Mouse (Mus musculus): ENCODE results near the gene Olfr243. TPM values are rescaled to one million over a fixed set of nuclear protein-coding genes. Genes with fewer than 3 reads are reported as not detected.
"Not testable (repeated sequence)": the region's sequence is repeated elsewhere in the genome, so short reads cannot be mapped to it uniquely, and the experiment has no call there.

The Olfr243 gene
- polyA plus RNA-seq (2012; rRNA removed), result not detected in 2 replicates

DNA sequence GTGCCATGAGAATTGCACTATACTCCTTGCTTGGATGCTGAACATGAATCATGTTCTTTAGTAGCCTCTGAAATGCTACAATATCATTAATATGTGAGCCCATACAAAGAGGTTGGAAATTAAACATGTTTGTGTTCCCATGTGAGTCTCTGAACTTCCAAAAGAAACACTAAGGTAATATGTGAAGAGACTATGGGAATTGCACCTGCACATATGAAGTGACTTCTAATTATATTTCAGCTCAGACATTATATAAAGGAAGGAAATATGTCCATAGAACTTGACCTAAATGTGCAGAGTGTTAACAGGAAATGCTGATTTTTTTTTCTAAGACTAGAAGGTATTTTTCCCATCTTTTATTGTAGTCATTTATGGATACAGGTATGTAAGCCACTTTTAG, at the start of gene Olfr243:
Olfr243 (plus strand) TSS at position 301 of the 400 bp plus-strand sequence.
- no peak for DNase-seq (ENCODE audit: extremely low spot score in 1 of 2, low spot score in 1 of 2)

DNA sequence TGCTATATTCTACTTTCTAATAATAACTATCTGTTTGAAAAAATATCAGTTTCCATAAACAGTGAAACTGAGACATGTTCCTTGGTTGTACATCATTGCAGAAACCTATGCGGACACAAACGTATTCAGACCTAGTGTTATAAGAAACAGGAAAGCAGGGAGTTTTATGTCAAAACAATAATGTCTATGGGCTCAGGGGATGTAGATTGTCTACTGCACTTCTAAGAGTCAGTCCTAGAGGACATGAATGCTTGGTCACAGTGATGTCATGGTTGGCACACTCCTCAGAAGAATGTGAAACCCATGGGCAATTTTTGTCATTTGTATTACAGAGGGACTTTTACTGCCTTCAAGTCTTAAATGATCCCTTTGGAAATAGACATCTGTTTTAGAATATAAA, 43.4 kb upstream of the Olfr243 start, which contains the start of gene Olfr624:
Olfr624 (minus strand) TSS at position 101 of the 400 bp plus-strand sequence.
- DNase-seq (ENCODE audit: extremely low spot score in 1 of 2, low spot score in 1 of 2), result no peak

DNA sequence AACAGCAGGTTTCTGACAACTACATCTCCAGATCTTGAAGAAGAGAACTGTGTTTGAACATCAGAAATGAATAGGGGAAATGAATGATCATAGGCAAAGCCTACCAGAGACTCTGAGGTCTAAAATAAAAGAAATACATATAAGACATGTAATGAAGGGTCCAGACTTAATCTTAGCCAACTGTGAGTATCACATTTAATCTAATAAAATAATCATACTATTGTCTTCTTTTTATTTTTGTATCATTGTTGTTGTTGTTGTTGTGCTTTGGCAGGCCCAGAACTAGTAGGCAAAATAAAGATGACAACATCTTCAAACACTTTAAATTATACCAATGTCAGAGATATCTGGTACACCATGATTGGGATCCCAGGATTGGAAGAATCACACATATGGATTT, 32.1 kb upstream of the Olfr243 start, which contains the start of gene Olfr625-ps1:
Olfr625-ps1 (plus strand) TSS at position 301 of the 400 bp plus-strand sequence.
- DNase-seq (ENCODE audit: extremely low spot score in 1 of 2, low spot score in 1 of 2), result no peak

GRCm38 (mm10) chr7:103699469-103699868, 15.0 kb upstream of the Olfr243 start:
- DNase-seq (ENCODE audit: extremely low spot score in 1 of 2, low spot score in 1 of 2), result no peak

- no peak for DNase-seq (ENCODE audit: extremely low spot score in 1 of 2, low spot score in 1 of 2)
Observed at GRCm38 (mm10) chr7:103712024-103712423, 2.4 kb upstream of the Olfr243 start.

GRCm38 (mm10) chr7:103716398-103716797, 1.9 kb downstream of the Olfr243 start:
- DNase-seq (ENCODE audit: extremely low spot score in 1 of 2, low spot score in 1 of 2), result not testable (repeated sequence)

DNA sequence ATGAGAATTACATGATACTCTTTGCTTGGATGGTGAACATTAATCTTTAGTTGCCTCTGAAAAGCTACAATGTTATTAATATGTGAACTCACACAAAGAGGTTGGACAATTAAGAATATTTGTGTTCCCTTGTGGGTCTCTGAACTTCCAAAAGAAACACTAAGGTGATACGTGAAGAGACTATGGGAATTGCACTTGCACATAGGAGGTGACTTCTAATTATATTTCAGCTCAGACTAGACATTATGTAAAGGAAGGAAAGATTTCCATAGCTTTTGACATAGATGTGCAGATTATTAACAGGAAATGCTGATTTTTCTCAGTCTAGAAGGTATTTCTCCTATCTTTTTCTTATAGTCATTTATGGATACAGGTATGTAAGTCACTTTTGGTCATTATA, 15.6 kb downstream of the Olfr243 start, which contains the start of gene Olfr628:
Olfr628 (plus strand) TSS at position 301 of the 400 bp plus-strand sequence.
- DNase-seq (ENCODE audit: extremely low spot score in 1 of 2, low spot score in 1 of 2), result no peak

GRCm38 (mm10) chr7:103744843-103745242, 30.4 kb downstream of the Olfr243 start, which contains the start of gene Olfr629:
Olfr629 (minus strand) TSS chr7:103744943.
- no peak for DNase-seq (ENCODE audit: extremely low spot score in 1 of 2, low spot score in 1 of 2)

- DNase-seq (ENCODE audit: extremely low spot score in 1 of 2, low spot score in 1 of 2), result no peak
Observed at GRCm38 (mm10) chr7:103757233-103757632, 42.8 kb downstream of the Olfr243 start, which contains the start of gene Olfr630. Olfr630 (minus strand) TSS chr7:103757333.

- not testable (repeated sequence) for DNase-seq (ENCODE audit: extremely low spot score in 1 of 2, low spot score in 1 of 2)
Observed at GRCm38 (mm10) chr7:103762212-103762611, 47.7 kb downstream of the Olfr243 start.

- DNase-seq (ENCODE audit: extremely low spot score in 1 of 2, low spot score in 1 of 2), result not testable (repeated sequence)
Observed at GRCm38 (mm10) chr7:103767687-103768086, 53.2 kb downstream of the Olfr243 start.

Other genes with a start within 250 kb of the Olfr243 start
- gene Olfr608, start 244.8 kb upstream of the Olfr243 start, polyA plus RNA-seq (2012; rRNA removed), result not detected in 2 replicates
- gene Olfr609, start 216.6 kb upstream of the Olfr243 start, polyA plus RNA-seq (2012; rRNA removed), result not detected in 2 replicates
- not detected in 2 replicates for gene Olfr610, start 202.5 kb upstream of the Olfr243 start, polyA plus RNA-seq (2012; rRNA removed)
- not detected in 2 replicates for gene Olfr611, start 193.8 kb upstream of the Olfr243 start, polyA plus RNA-seq (2012; rRNA removed)
- gene Olfr612, start 172.0 kb upstream of the Olfr243 start, polyA plus RNA-seq (2012; rRNA removed), result not detected in 2 replicates
- gene Olfr613, start 166.6 kb upstream of the Olfr243 start, polyA plus RNA-seq (2012; rRNA removed), result not detected in 2 replicates
- not detected in 2 replicates for gene Olfr615, start 158.6 kb upstream of the Olfr243 start, polyA plus RNA-seq (2012; rRNA removed)
- gene Olfr616, start 145.5 kb upstream of the Olfr243 start, polyA plus RNA-seq (2012; rRNA removed), result not detected in 2 replicates
- not detected in 2 replicates for gene Olfr617, start 141.6 kb upstream of the Olfr243 start, polyA plus RNA-seq (2012; rRNA removed)
- not detected in 2 replicates for gene Olfr618, start 124.6 kb upstream of the Olfr243 start, polyA plus RNA-seq (2012; rRNA removed)
- gene Olfr619, start 114.1 kb upstream of the Olfr243 start, polyA plus RNA-seq (2012; rRNA removed), result not detected in 2 replicates
- not detected in 2 replicates for gene Olfr620, start 102.1 kb upstream of the Olfr243 start, polyA plus RNA-seq (2012; rRNA removed)
- gene Olfr622, start 72.0 kb upstream of the Olfr243 start, polyA plus RNA-seq (2012; rRNA removed), result not detected in 2 replicates
- not detected in 2 replicates for gene Olfr623, start 51.0 kb upstream of the Olfr243 start, polyA plus RNA-seq (2012; rRNA removed)
- 0.02 TPM in 1 of 2 replicates, not detected in the other for gene Olfr624, start 43.5 kb upstream of the Olfr243 start, polyA plus RNA-seq (2012; rRNA removed)
- gene Olfr625-ps1, start 32.0 kb upstream of the Olfr243 start, polyA plus RNA-seq (2012; rRNA removed), result not detected in 2 replicates
- gene Olfr628, start 15.7 kb downstream of the Olfr243 start, polyA plus RNA-seq (2012; rRNA removed), result not detected in 2 replicates
- gene Olfr629, start 30.3 kb downstream of the Olfr243 start, polyA plus RNA-seq (2012; rRNA removed), result not detected in 2 replicates
- gene Olfr630, start 42.7 kb downstream of the Olfr243 start, polyA plus RNA-seq (2012; rRNA removed), result not detected in 2 replicates
- gene Olfr69, start 56.9 kb downstream of the Olfr243 start, polyA plus RNA-seq (2012; rRNA removed), result not detected in 2 replicates
- gene Olfr68, start 65.0 kb downstream of the Olfr243 start, polyA plus RNA-seq (2012; rRNA removed), result not detected in 2 replicates
- not detected in 2 replicates for gene Olfr67, start 77.2 kb downstream of the Olfr243 start, polyA plus RNA-seq (2012; rRNA removed)
- 66.4 and 91.1 TPM in 2 replicates for gene Hbb-bt, start 99.3 kb downstream of the Olfr243 start, polyA plus RNA-seq (2012; rRNA removed)
- gene Hbb-bs, start 113.4 kb downstream of the Olfr243 start, polyA plus RNA-seq (2012; rRNA removed), result 468 and 610 TPM in 2 replicates
- gene Hbb-bh2, start 125.8 kb downstream of the Olfr243 start, polyA plus RNA-seq (2012; rRNA removed), result not detected in 2 replicates
- 2.1 and 9.1 TPM in 2 replicates for gene Hbb-bh1, start 128.5 kb downstream of the Olfr243 start, polyA plus RNA-seq (2012; rRNA removed)
- gene Hbb-y, start 138.5 kb downstream of the Olfr243 start, polyA plus RNA-seq (2012; rRNA removed), result 20.5 and 59.2 TPM in 2 replicates
- gene Olfr66, start 171.6 kb downstream of the Olfr243 start, polyA plus RNA-seq (2012; rRNA removed), result not detected in 2 replicates
- not detected in 2 replicates for gene Olfr64, start 179.8 kb downstream of the Olfr243 start, polyA plus RNA-seq (2012; rRNA removed)
- not detected in 2 replicates for gene Olfr65, start 188.8 kb downstream of the Olfr243 start, polyA plus RNA-seq (2012; rRNA removed)
- gene Olfr631, start 214.2 kb downstream of the Olfr243 start, polyA plus RNA-seq (2012; rRNA removed), result not detected in 2 replicates
- gene Olfr632, start 219.7 kb downstream of the Olfr243 start, polyA plus RNA-seq (2012; rRNA removed), result not detected in 2 replicates
- not detected in 2 replicates for gene Olfr633, start 229.8 kb downstream of the Olfr243 start, polyA plus RNA-seq (2012; rRNA removed)

Data from frontal cortex, adult 2 months (tissue).